Mouse (Mus musculus) kidney, embryonic 16.5 days (tissue): ENCODE measurements at regions not wholly inside any gene's neighbourhood (a gene's known extent, or its start where the extent isn't known, plus 50 kb on each side); places are given as distances from the start of the nearest gene placed in this dataset.

Source experiments
- ATAC-seq: fragments of 200-750 bp; cut with Nextera tagmentation; 2 replicates; pipeline ENCODE4 v1.8.0; 2017; ENCODE audit warnings: moderate TSS enrichment; ENCODE audit not compliant: low FRiP score, low TSS enrichment
- H3K27ac ChIP-seq: fragments of 300-500 bp; sonication (generic); 2 replicates; pipeline ENCODE4 v1.5.1; 2014; ENCODE audit warnings: low read length
- H3K27me3 ChIP-seq: fragments of 300-500 bp; sonication (generic); 2 replicates; pipeline ENCODE4 v1.6.1; 2014; ENCODE audit warnings: low read length, control low read depth, mixed read lengths; ENCODE audit not compliant: insufficient read depth
- H3K36me3 ChIP-seq: fragments of 300-500 bp; sonication (generic); 2 replicates; pipeline ENCODE4 v1.6.1; 2014; ENCODE audit warnings: low read length, control low read depth, mixed read lengths; ENCODE audit not compliant: insufficient read depth
- H3K4me1 ChIP-seq: fragments of 300-500 bp; sonication (generic); 2 replicates; pipeline ENCODE4 v1.6.1; 2014; ENCODE audit warnings: low read length, control low read depth, mixed read lengths; ENCODE audit not compliant: insufficient read depth
- H3K4me2 ChIP-seq: fragments of 300-500 bp; sonication (generic); replicated peaks from 2 replicates; pipeline ENCODE4 v1.6.1; 2014; ENCODE audit warnings: low read depth, low read length
- H3K4me3 ChIP-seq: fragments of 300-500 bp; sonication (generic); 2 replicates; pipeline ENCODE4 v1.5.1; 2014; ENCODE audit warnings: mild to moderate bottlenecking, low read length
- H3K9ac ChIP-seq: fragments of 300-500 bp; sonication (generic); replicated peaks from 2 replicates; pipeline ENCODE4 v1.6.1; 2014; ENCODE audit warnings: low read length
- H3K9me3 ChIP-seq: fragments of 300-500 bp; sonication (generic); 2 replicates; pipeline ENCODE4 v1.6.1; 2016; ENCODE audit warnings: low read length, control low read depth
- WGBS: fragments of 180-500 bp; shearing (Covaris S2); extraction: QIAGEN DNeasy Blood & Tissue Kit; methylation state at CpG from one replicate; pipeline ENCODE4 v1.1.7; 2014; 5-methylcytosine and 5-hydroxymethylcytosine counted together

- Histone ChIP-seq H3K36me3 (no peaks in the 10 kb centered on the region), H3K4me1 (peaks cover 22% of the 10 kb centered on the region), H3K9me3 (no peaks in the 10 kb centered on the region), H3K4me2 (no peak overlapping the region), H3K9ac (no peak overlapping the region), H3K4me3 (no peak overlapping the region), H3K27ac (no peak overlapping the region), H3K27me3 (no peaks in the 10 kb centered on the region)
- WGBS, result 62% methylated on average over 5 of the region's 5 CpGs
- no peak for ATAC-seq
These were observed 178.2 kb upstream of the Ccdc122 start for GRCm38 (mm10) chr14:76858396-76858795.

DNA sequence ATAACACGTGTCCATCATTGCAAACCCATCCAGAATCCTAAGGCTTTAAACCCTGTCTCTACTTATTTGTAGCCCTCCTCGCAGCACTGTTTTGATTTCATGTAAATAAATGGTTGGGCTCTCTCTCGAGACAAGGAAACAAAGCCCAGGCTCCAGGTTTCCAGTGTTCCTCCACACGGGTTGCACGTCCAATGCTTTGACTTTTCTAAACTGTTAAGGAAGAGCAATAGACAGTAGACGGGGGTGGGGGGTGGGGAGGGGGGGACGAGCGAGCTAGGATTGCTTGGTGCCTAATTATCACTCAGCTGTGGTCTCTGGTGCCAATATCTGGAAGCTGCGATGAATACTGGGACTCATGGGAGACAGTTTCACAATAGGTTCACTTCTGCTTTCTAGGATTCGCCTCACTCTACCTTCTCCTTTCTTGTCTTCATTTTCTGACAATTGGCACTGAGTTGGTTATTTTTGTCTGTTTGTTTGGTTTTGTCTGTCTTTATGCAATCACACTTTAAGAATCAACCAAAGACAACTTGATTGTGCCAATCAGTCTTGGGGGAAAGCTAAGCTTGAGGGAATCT lies 179.3 kb upstream of the Ccdc122 start:
- WGBS, result 47% methylated on average over 10 of the region's 10 CpGs
- H3K9me3 ChIP-seq, result no peaks in the 10 kb centered on the region
- no peak for ATAC-seq
- no peaks in the 10 kb centered on the region for H3K36me3 ChIP-seq
- no peak overlapping the region for H3K9ac ChIP-seq
- no peak overlapping the region for H3K27ac ChIP-seq
- no peaks in the 10 kb centered on the region for H3K27me3 ChIP-seq
- H3K4me2 ChIP-seq, result 0 out of 2 replicates have a peak overlapping the region, but pooled peaks have one; percentile 4
- H3K4me1 ChIP-seq, result peaks cover 18% of the 10 kb centered on the region; the same call in 1 of the 2 replicates
- H3K4me3 ChIP-seq, result no peak overlapping the region

DNA sequence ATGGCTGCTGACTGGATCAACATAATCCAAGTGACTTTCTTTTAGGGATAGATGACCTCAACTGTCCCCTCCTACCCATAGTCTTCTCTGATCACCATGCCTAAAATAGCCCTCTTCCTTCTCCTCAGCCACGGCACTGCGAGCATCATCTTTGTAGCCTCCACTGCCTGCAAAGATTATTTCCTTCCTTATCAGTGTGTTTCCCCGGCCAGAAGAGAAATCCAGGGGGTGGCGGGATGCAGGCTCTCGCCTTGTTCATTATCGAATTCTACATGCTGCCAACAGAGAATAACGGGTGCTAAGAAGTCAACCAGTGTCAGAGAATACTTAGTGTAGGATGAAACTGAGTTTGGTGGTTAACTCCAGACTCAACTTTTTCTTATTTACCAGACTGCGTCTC lies 180.0 kb upstream of the Ccdc122 start:
- Histone ChIP-seq H3K9ac (no peak overlapping the region), H3K4me1 (peaks cover 19% of the 10 kb centered on the region; the same call in 1 of the 2 replicates), H3K9me3 (no peaks in the 10 kb centered on the region), H3K27me3 (no peaks in the 10 kb centered on the region), H3K4me2 (peak overlapping the region; percentile 4; the same call in 1 of the 2 replicates), H3K4me3 (no peak overlapping the region), H3K27ac (no peak overlapping the region), H3K36me3 (no peaks in the 10 kb centered on the region)
- WGBS, result 69% methylated on average over 8 of the region's 8 CpGs
- no peak for ATAC-seq

DNA sequence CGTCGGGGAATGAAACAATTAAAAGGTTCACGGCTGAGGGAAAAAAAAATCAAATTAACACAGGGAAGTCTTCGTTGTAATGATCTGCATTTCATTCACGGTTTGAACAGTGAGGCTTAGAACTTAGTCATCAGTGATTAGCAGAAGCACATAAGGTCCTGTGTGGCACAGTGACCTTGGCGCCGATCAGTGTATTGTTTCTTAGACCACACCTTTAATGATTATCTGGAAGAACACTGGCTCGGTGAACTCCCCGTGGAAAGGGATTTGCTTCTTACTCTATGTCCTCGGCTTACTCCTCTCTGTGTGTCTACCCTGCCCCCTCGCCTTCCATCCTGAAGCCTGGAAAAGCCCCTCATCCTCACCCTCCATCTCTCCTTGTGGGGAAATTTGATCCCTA lies 181.6 kb upstream of the Ccdc122 start:
- H3K4me3 ChIP-seq, result no peak overlapping the region
- ATAC-seq, result no peak
- no peak overlapping the region for H3K27ac ChIP-seq
- H3K4me2 ChIP-seq, result no peak overlapping the region
- no peak overlapping the region for H3K9ac ChIP-seq
- peaks cover 19% of the 10 kb centered on the region; the same call in 1 of the 2 replicates for H3K4me1 ChIP-seq
- no peaks in the 10 kb centered on the region for H3K9me3 ChIP-seq
- no peaks in the 10 kb centered on the region for H3K27me3 ChIP-seq
- 61% methylated on average over 11 of the region's 11 CpGs for WGBS
- no peaks in the 10 kb centered on the region for H3K36me3 ChIP-seq

- WGBS, result 62% methylated on average over 10 of the region's 10 CpGs
These were observed 184.9 kb upstream of the Ccdc122 start for GRCm38 (mm10) chr14:76851473-76852214.

GRCm38 (mm10) chr14:76850641-76851040 lies 185.9 kb upstream of the Ccdc122 start:
- no peaks in the 10 kb centered on the region for H3K27me3 ChIP-seq
- H3K4me3 ChIP-seq, result no peak overlapping the region
- no peak for ATAC-seq
- H3K9ac ChIP-seq, result no peak overlapping the region
- H3K9me3 ChIP-seq, result no peaks in the 10 kb centered on the region
- H3K36me3 ChIP-seq, result no peaks in the 10 kb centered on the region
- 96% methylated on average over 4 of the region's 4 CpGs for WGBS
- H3K27ac ChIP-seq, result no peak overlapping the region
- H3K4me2 ChIP-seq, result no peak overlapping the region
- peaks cover 6% of the 10 kb centered on the region; the same call in 1 of the 2 replicates for H3K4me1 ChIP-seq

More at GRCm38 (mm10) chr14:76851473-76852214, 184.9 kb upstream of the Ccdc122 start:
- Histone ChIP-seq H3K27me3 (no peaks in the 10 kb centered on the region), H3K4me2 (no peak overlapping the region), H3K9ac (no peak overlapping the region), H3K4me3 (no peak overlapping the region), H3K9me3 (no peaks in the 10 kb centered on the region), H3K4me1 (peaks cover 7% of the 10 kb centered on the region; the same call in 1 of the 2 replicates), H3K36me3 (no peaks in the 10 kb centered on the region), H3K27ac (no peak overlapping the region)
- peak; percentile 49 for ATAC-seq

GRCm38 (mm10) chr14:76850051-76850450 lies 186.5 kb upstream of the Ccdc122 start:
- WGBS, result 44% methylated on average over 13 of the region's 13 CpGs
- 0 out of 2 replicates have a peak, but pooled peaks cover 2% of the 10 kb centered on the region for H3K4me1 ChIP-seq
- no peaks in the 10 kb centered on the region for H3K27me3 ChIP-seq
- H3K9me3 ChIP-seq, result no peaks in the 10 kb centered on the region
- H3K4me2 ChIP-seq, result no peak overlapping the region
- H3K9ac ChIP-seq, result no peak overlapping the region
- no peak overlapping the region for H3K4me3 ChIP-seq
- no peak overlapping the region for H3K27ac ChIP-seq
- H3K36me3 ChIP-seq, result no peaks in the 10 kb centered on the region
- no peak for ATAC-seq

DNA sequence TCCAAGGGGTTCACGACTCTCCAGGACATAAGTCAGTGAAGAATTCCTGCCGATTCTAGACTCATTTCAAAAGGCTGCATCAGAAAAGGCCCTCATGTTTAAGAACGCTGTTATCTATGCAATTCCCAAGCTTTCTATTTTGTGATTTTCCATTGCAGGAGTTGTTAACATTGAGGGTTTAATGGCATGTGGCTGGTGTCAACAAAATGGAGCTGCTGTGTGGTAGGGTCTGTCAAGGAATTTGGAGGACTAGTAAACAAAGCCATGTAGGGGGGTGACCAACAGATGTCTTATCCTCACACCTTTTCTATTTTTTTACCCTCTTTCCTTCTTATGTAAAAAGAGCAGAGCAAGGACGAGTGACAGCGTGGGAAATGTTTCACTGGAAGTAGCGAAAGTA lies 186.9 kb upstream of the Ccdc122 start:
- H3K4me2 ChIP-seq, result no peak overlapping the region
- no peaks in the 10 kb centered on the region for H3K9me3 ChIP-seq
- no peaks in the 10 kb centered on the region for H3K36me3 ChIP-seq
- H3K4me1 ChIP-seq, result 0 out of 2 replicates have a peak, but pooled peaks cover 2% of the 10 kb centered on the region
- H3K9ac ChIP-seq, result no peak overlapping the region
- no peak overlapping the region for H3K4me3 ChIP-seq
- WGBS, result 81% methylated on average over 6 of the region's 6 CpGs
- H3K27me3 ChIP-seq, result no peaks in the 10 kb centered on the region
- ATAC-seq, result no peak
- H3K27ac ChIP-seq, result no peak overlapping the region

DNA sequence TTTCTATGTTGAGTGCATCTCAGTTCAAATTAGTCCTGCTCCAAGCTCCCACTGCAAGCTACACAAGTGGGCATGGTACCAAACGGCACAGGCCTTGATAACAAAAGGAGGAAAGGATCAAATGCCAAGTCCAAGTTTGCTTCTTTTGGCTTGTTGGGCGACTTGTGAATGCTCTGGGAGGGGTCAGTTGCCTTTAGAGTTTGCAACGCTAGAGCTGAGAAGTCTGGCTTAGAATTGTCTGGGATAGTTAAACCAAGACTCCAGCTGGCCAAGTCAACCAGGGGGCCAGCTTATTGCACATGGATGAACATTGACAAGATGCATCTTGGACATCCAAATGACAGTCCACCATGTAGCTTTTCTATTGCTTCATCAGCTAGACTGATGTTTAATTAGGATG lies 187.5 kb upstream of the Ccdc122 start:
- no peak overlapping the region for H3K4me3 ChIP-seq
- no peak overlapping the region for H3K27ac ChIP-seq
- H3K4me2 ChIP-seq, result no peak overlapping the region
- 65% methylated on average over 3 of the region's 3 CpGs for WGBS
- ATAC-seq, result no peak
- H3K27me3 ChIP-seq, result no peaks in the 10 kb centered on the region
- no peaks in the 10 kb centered on the region for H3K9me3 ChIP-seq
- H3K4me1 ChIP-seq, result 0 out of 2 replicates have a peak, but pooled peaks cover 2% of the 10 kb centered on the region
- H3K9ac ChIP-seq, result no peak overlapping the region
- no peaks in the 10 kb centered on the region for H3K36me3 ChIP-seq

DNA sequence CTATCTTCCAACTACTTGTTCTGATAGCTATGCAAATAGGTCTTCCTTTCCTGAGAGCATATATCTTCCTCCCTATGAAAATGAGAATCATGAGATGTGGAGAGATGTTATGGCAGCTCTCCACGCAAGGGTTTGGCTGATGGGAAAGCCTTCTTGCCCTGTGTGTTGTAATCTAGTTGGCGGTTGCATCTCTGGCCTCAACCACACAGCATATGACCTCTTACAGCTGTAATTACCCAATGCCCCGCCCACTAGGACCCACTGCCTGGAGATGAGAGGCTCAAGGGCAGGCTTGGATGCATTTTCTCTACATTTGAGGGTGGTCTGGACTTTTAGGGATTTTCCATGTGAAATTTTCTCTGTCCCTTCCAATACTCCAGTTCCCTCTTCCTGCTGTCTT lies 190.9 kb upstream of the Ccdc122 start:
- Histone ChIP-seq H3K4me3 (no peak overlapping the region), H3K9ac (no peak overlapping the region), H3K4me2 (no peak overlapping the region), H3K4me1 (no peaks in the 10 kb centered on the region), H3K36me3 (no peaks in the 10 kb centered on the region), H3K27me3 (no peaks in the 10 kb centered on the region), H3K9me3 (no peaks in the 10 kb centered on the region; the same call in 1 of the 2 replicates), H3K27ac (no peak overlapping the region)
- ATAC-seq, result no peak
- WGBS, result 69% methylated on average over 3 of the region's 3 CpGs
